Mouse (Mus musculus): Measurements from ENCODE around the gene Shtn1.

Gene Shtn1

GRCm38 (mm10) chr19:59052053-59052452, 23.8 kb downstream of the Shtn1 start:
- in situ Hi-C loops (cut with MseI, MboI): no loop called here

GRCm38 (mm10) chr19:59051622-59052021, 24.3 kb downstream of the Shtn1 start:
- in situ Hi-C loops (cut with MseI, MboI): no loop called here

GRCm38 (mm10) chr19:59048852-59049251, 27.0 kb downstream of the Shtn1 start:
- in situ Hi-C loops (cut with MseI, MboI): no loop called here

- in situ Hi-C loops (cut with MseI, MboI): no loop called here
Measured at GRCm38 (mm10) chr19:59047511-59047910, 28.4 kb downstream of the Shtn1 start.

- in situ Hi-C loops (cut with MseI, MboI): no loop called here
Measured at GRCm38 (mm10) chr19:59041086-59041485, 34.8 kb downstream of the Shtn1 start.

- in situ Hi-C loops (cut with MseI, MboI): no loop called here
Measured at GRCm38 (mm10) chr19:59038793-59039192, 37.1 kb downstream of the Shtn1 start.

- in situ Hi-C loops (cut with MseI, MboI): no loop called here
Measured at GRCm38 (mm10) chr19:59036811-59037210, 39.1 kb downstream of the Shtn1 start.

GRCm38 (mm10) chr19:59033241-59033640, 42.7 kb downstream of the Shtn1 start:
- in situ Hi-C loops (cut with MseI, MboI): no loop called here

- in situ Hi-C loops (cut with MseI, MboI): no loop called here
Measured at GRCm38 (mm10) chr19:59030221-59030620, 45.7 kb downstream of the Shtn1 start.

GRCm38 (mm10) chr19:59029011-59029410, 46.9 kb downstream of the Shtn1 start:
- in situ Hi-C loops (cut with MseI, MboI): no loop called here

- in situ Hi-C loops (cut with MseI, MboI): no loop called here
Measured at GRCm38 (mm10) chr19:59028130-59028529, 47.8 kb downstream of the Shtn1 start.

GRCm38 (mm10) chr19:59023876-59024275, 52.0 kb downstream of the Shtn1 start:
- in situ Hi-C loops (cut with MseI, MboI): no loop called here

- in situ Hi-C loops (cut with MseI, MboI): no loop called here
Measured at GRCm38 (mm10) chr19:59021644-59022043, 54.3 kb downstream of the Shtn1 start.

- in situ Hi-C loops (cut with MseI, MboI): no loop called here
Measured at GRCm38 (mm10) chr19:59010802-59011201, 65.1 kb downstream of the Shtn1 start.

- in situ Hi-C loops (cut with MseI, MboI): no loop called here
Measured at GRCm38 (mm10) chr19:59006577-59007340, 69.1 kb downstream of the Shtn1 start.

GRCm38 (mm10) chr19:59002827-59003226, 73.1 kb downstream of the Shtn1 start:
- in situ Hi-C loops (cut with MseI, MboI): no loop called here

GRCm38 (mm10) chr19:58981571-58981970, 94.3 kb downstream of the Shtn1 start:
- in situ Hi-C loops (cut with MseI, MboI): no loop called here

- in situ Hi-C loops (cut with MseI, MboI): no loop called here
Measured at GRCm38 (mm10) chr19:58980056-58980440, 95.9 kb downstream of the Shtn1 start.

GRCm38 (mm10) chr19:58979436-58980055, 96.4 kb downstream of the Shtn1 start:
- in situ Hi-C loops (cut with MseI, MboI): no loop called here

- in situ Hi-C loops (cut with MseI, MboI): no loop called here
Measured at GRCm38 (mm10) chr19:58978401-58979171, 97.3 kb downstream of the Shtn1 start.

GRCm38 (mm10) chr19:58975216-58975863, 100.6 kb downstream of the Shtn1 start:
- in situ Hi-C loops (cut with MseI, MboI): no loop called here

GRCm38 (mm10) chr19:58974126-58974525, 101.8 kb downstream of the Shtn1 start:
- in situ Hi-C loops (cut with MseI, MboI): no loop called here
